Mouse (Mus musculus): ENCODE measurements around the gene Aprt. TPM values are rescaled to one million over a fixed set of nuclear protein-coding genes. Genes with fewer than 3 reads are reported as not detected.

The Aprt gene
- total and polyA plus RNA-seq, 3 experiments, result 516 to 561 (median 524) TPM

GRCm38 (mm10) chr8:122566766-122567165 is 9.9 kb downstream of the Aprt start:
- in situ Hi-C loops (cut with MboI; ENCODE audit: low pct_ligation_motif_present, low pct_unique_long_range_greater_than_20kb, low sequenced_read_pairs) (no loop called here), dilution Hi-C loops (cut with MboI; ENCODE audit: extremely low pct_ligation_motif_present, extremely low pct_unique_long_range_greater_than_20kb, low sequenced_read_pairs) (no loop called here)
- DNase-seq (ENCODE audit: extremely low read depth), result no peak
- Histone ChIP-seq H3K4me1 (ENCODE audit: control insufficient read depth in 1 of 2, insufficient read depth in 2 of 2) (peaks cover 7 to 27% of the 10 kb centered on the region in 2 experiments; a peak in 2 of 4 replicates), H3K79me2 (replicated peaks; ENCODE audit: control insufficient read depth, extremely low read depth, insufficient read depth, poor library complexity, severe bottlenecking) (peaks cover 13% of the 10 kb centered on the region), H3K36me3 (replicated peaks in 1 of 2; ENCODE audit: control insufficient read depth in 1 of 2, insufficient read depth in 1 of 2, low read length in 1 of 2) (peaks cover 26 to 50% of the 10 kb centered on the region in 2 experiments), H3K9ac (ENCODE audit: insufficient read depth, low read depth) (peak overlapping the region; percentile 56; the same call in 1 of the 2 replicates), H3K4me3 (replicated peaks in 1 of 3; ENCODE audit: low read depth in 2 of 3, low read length in 2 of 3, poor library complexity in 1 of 3) (peak overlapping the region; percentile 74 to 99 (median 80)), H3K4me2 (ENCODE audit: insufficient read depth, low read depth, poor library complexity, severe bottlenecking) (peak overlapping the region; percentile 39), H3K27me3 (replicated peaks) (no peaks in the 10 kb centered on the region), H3K27ac (ENCODE audit: insufficient read depth, low read depth) (peak overlapping the region; percentile 75), H3K9me3 (replicated peaks; ENCODE audit: low read length) (peaks cover 5% of the 10 kb centered on the region)
- no peak for TF ChIP-seq BHLHE40 (IDR thresholded peaks at IDR 0.05; ENCODE audit: low read depth, low read length)
- no peak for TF ChIP-seq IRF4 (IDR thresholded peaks at IDR 0.05; ENCODE audit: low read depth, low read length)
- no peak for TF ChIP-seq JUN (IDR thresholded peaks at IDR 0.05; ENCODE audit: insufficient read depth, low read depth, low read length)
- no peak for TF ChIP-seq MEF2A (IDR thresholded peaks at IDR 0.05; ENCODE audit: borderline replicate concordance, low read depth, low read length)
- TF ChIP-seq ZMIZ1 (IDR thresholded peaks at IDR 0.05; ENCODE audit: low read depth, low read length), result no peak
- TF ChIP-seq PAX5 (IDR thresholded peaks at IDR 0.05; ENCODE audit: low read length), result no peak
- TF ChIP-seq USF2 (conservative IDR thresholded peaks at IDR 0.05; ENCODE audit: low read depth, low read length), result no peak
- no peak for TF ChIP-seq KAT2A (IDR thresholded peaks at IDR 0.05; ENCODE audit: insufficient replicate concordance, low read length)
- no peak for TF ChIP-seq CHD1 (IDR thresholded peaks at IDR 0.05; ENCODE audit: low read depth, low read length)
- no peak for TF ChIP-seq MAX (IDR thresholded peaks at IDR 0.05; ENCODE audit: low read length)
- TF ChIP-seq ETS1 (conservative IDR thresholded peaks at IDR 0.05; ENCODE audit: low read depth, low read length), result no peak
- TF ChIP-seq MYC (IDR thresholded peaks at IDR 0.05; ENCODE audit: low read depth, low read length), result no peak
- TF ChIP-seq POLR2AphosphoS2 (IDR thresholded peaks at IDR 0.05; ENCODE audit: low read depth, low read length), result no peak
- TF ChIP-seq TBP (conservative IDR thresholded peaks at IDR 0.05; ENCODE audit: low read depth, low read length), result no peak
- TF ChIP-seq NRF1 (IDR thresholded peaks at IDR 0.05; ENCODE audit: low read depth, low read length), result no peak
- TF ChIP-seq GABPA (IDR thresholded peaks at IDR 0.05; ENCODE audit: insufficient replicate concordance, low read depth, low read length), result no peak

GRCm38 (mm10) chr8:122564363-122565352 is 12.1 kb downstream of the Aprt start:
- Histone ChIP-seq H3K4me1 (ENCODE audit: control insufficient read depth in 1 of 2, insufficient read depth in 2 of 2) (peaks cover 7 to 24% of the 10 kb centered on the region in 2 experiments; a peak in 2 of 4 replicates), H3K27me3 (replicated peaks) (no peaks in the 10 kb centered on the region), H3K4me2 (ENCODE audit: insufficient read depth, low read depth, poor library complexity, severe bottlenecking) (no peak overlapping the region), H3K9ac (ENCODE audit: insufficient read depth, low read depth) (no peak overlapping the region), H3K27ac (ENCODE audit: insufficient read depth, low read depth) (no peak overlapping the region), H3K4me3 (replicated peaks in 1 of 3; ENCODE audit: low read depth in 2 of 3, low read length in 2 of 3, poor library complexity in 1 of 3) (no peak overlapping the region), H3K9me3 (replicated peaks; ENCODE audit: low read length) (peaks cover 5% of the 10 kb centered on the region), H3K79me2 (replicated peaks; ENCODE audit: control insufficient read depth, extremely low read depth, insufficient read depth, poor library complexity, severe bottlenecking) (peaks cover 11% of the 10 kb centered on the region), H3K36me3 (replicated peaks in 1 of 2; ENCODE audit: control insufficient read depth in 1 of 2, insufficient read depth in 1 of 2, low read length in 1 of 2) (peaks cover 5 to 29% of the 10 kb centered on the region in 2 experiments)
- in situ Hi-C loops (cut with MboI; ENCODE audit: low pct_ligation_motif_present, low pct_unique_long_range_greater_than_20kb, low sequenced_read_pairs) (no loop called here), dilution Hi-C loops (cut with MboI; ENCODE audit: extremely low pct_ligation_motif_present, extremely low pct_unique_long_range_greater_than_20kb, low sequenced_read_pairs) (no loop called here)
- TF ChIP-seq USF2 (conservative IDR thresholded peaks at IDR 0.05; ENCODE audit: low read depth, low read length), result no peak
- no peak for TF ChIP-seq RCOR1 (conservative IDR thresholded peaks at IDR 0.05; ENCODE audit: low read depth, low read length)
- no peak for TF ChIP-seq EP300 (IDR thresholded peaks at IDR 0.05; ENCODE audit: low read length)
- no peak for TF ChIP-seq E2F4 (IDR thresholded peaks at IDR 0.05; ENCODE audit: insufficient replicate concordance, low read depth, low read length)
- no peak for TF ChIP-seq HCFC1 (IDR thresholded peaks at IDR 0.05; ENCODE audit: low read depth, low read length)
- TF ChIP-seq ZMIZ1 (IDR thresholded peaks at IDR 0.05; ENCODE audit: low read depth, low read length), result no peak
- no peak for TF ChIP-seq PAX5 (IDR thresholded peaks at IDR 0.05; ENCODE audit: low read length)
- no peak for TF ChIP-seq KAT2A (IDR thresholded peaks at IDR 0.05; ENCODE audit: insufficient replicate concordance, low read length)
- no peak for TF ChIP-seq MXI1 (IDR thresholded peaks at IDR 0.05; ENCODE audit: low read depth, low read length)
- TF ChIP-seq ETS1 (conservative IDR thresholded peaks at IDR 0.05; ENCODE audit: low read depth, low read length), result no peak
- no peak for TF ChIP-seq TCF12 (IDR thresholded peaks at IDR 0.05; ENCODE audit: low read depth, low read length)
- no peak for TF ChIP-seq MYC (IDR thresholded peaks at IDR 0.05; ENCODE audit: low read depth, low read length)
- DNase-seq (ENCODE audit: extremely low read depth), result no peak

All from CH12.LX (cell line).